Mouse (Mus musculus): ENCODE data around the gene Patl2. TPM values are rescaled to one million over a fixed set of nuclear protein-coding genes. Genes with fewer than 3 reads are reported as not detected.

Patl2 gene
- total and polyA plus RNA-seq, 3 experiments, result 0.58 to 0.84 TPM; not detected in 1

DNA sequence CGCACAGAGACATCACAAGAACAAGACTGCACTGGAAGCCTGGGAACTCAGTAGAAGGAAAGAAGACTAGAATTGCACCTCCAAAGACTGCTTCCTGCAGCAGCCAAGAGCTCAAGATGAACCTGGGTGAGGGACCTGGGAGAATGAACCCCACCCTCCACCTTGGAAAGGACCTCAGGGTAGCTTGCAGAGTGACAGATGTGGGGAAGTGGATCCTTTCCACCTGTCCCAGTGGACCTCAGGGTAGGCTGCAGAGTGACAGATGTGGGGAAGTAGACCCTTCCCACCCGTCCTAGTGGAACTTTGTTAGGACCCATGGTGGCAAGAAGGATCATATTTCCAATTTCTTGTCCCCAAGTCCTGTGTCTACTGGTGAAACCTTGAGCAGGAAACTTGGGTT lies 30.7 kb downstream of the Patl2 start:
- Histone ChIP-seq H3K27me3 (ENCODE audit: control insufficient read depth in 1 of 2, insufficient read depth in 2 of 2, low read length in 2 of 2) (no peaks in the 10 kb centered on the region), H3K36me3 (ENCODE audit: control insufficient read depth in 1 of 2, insufficient read depth in 2 of 2, low read length in 2 of 2) (peaks cover 3 to 15% of the 10 kb centered on the region in 2 experiments; a peak in 3 of 4 replicates), H3K4me1 (ENCODE audit: control insufficient read depth in 1 of 2, insufficient read depth in 2 of 2, low read length in 2 of 2) (peaks cover 8 to 16% of the 10 kb centered on the region in 2 experiments), H3K27ac (ENCODE audit: control insufficient read depth, low read depth, low read length) (no peak overlapping the region), H3K4me3 (ENCODE audit: control insufficient read depth in 1 of 2, insufficient read depth in 1 of 2, low read depth in 2 of 2, low read length in 2 of 2) (no peak overlapping the region), H3K9me3 (replicated peaks; ENCODE audit: insufficient read depth, low read length) (no peaks in the 10 kb centered on the region), H3K9ac (ENCODE audit: control insufficient read depth, low read depth, low read length, poor library complexity, severe bottlenecking) (no peak overlapping the region), H3K79me2 (ENCODE audit: control insufficient read depth, insufficient read depth, low read length, poor library complexity) (peaks cover 8% of the 10 kb centered on the region)
- no peak for TF ChIP-seq TBP (IDR thresholded peaks at IDR 0.05; ENCODE audit: low read depth, low read length)
- no peak for TF ChIP-seq MYB (IDR thresholded peaks at IDR 0.05; ENCODE audit: low read depth, low read length)
- no peak for TF ChIP-seq TAL1 (IDR thresholded peaks at IDR 0.05; ENCODE audit: low read length)
- TF ChIP-seq USF2 (IDR thresholded peaks at IDR 0.05; ENCODE audit: borderline replicate concordance in 1 of 2, insufficient read depth in 1 of 2, low read depth in 1 of 2, low read length in 2 of 2), result no peak
- DNase-seq (ENCODE audit: low read depth, low spot score), result no peak

DNA sequence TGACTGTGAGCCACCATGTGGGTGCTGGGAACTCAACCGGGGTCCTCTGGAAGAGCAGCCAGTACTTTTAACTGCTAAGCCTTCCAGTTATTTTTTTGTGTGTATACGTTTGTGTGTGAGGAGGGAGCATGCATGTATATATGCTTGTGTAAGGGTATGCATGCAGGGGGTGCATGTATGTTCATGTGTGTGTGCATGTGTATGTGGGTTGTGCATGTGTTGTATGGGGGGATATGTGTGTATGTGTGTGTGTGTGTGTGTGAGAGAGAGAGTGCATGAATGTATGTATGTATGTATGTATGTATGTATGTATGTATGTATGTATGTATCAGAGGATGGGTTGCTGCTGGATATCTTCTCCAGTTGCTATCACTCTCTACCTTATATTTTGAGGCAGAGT lies 31.5 kb downstream of the Patl2 start:
- TF ChIP-seq NRF1 (IDR thresholded peaks at IDR 0.05; ENCODE audit: insufficient read depth, low read depth, low read length, poor library complexity, severe bottlenecking), result no peak
- TF ChIP-seq SMC3 (IDR thresholded peaks at IDR 0.05; ENCODE audit: low read depth, low read length), result no peak
- no peak for TF ChIP-seq RCOR1 (IDR thresholded peaks at IDR 0.05; ENCODE audit: low read depth, low read length)
- no peak for TF ChIP-seq USF1 (IDR thresholded peaks at IDR 0.05; ENCODE audit: low read depth, low read length)
- no peak for TF ChIP-seq SIN3A (IDR thresholded peaks at IDR 0.05; ENCODE audit: low read length)
- no peak for TF ChIP-seq GABPA (IDR thresholded peaks at IDR 0.05; ENCODE audit: low read depth, low read length)
- TF ChIP-seq NELFE (IDR thresholded peaks at IDR 0.05; ENCODE audit: low read depth, low read length), result no peak
- TF ChIP-seq ZC3H11A (IDR thresholded peaks at IDR 0.05; ENCODE audit: low read depth, low read length), result no peak
- TF ChIP-seq RAD21 (IDR thresholded peaks at IDR 0.05; ENCODE audit: low read depth, low read length), result no peak
- no peak for TF ChIP-seq CHD1 (IDR thresholded peaks at IDR 0.05; ENCODE audit: low read depth, low read length)
- Histone ChIP-seq H3K27ac (ENCODE audit: control insufficient read depth, low read depth, low read length) (no peak overlapping the region), H3K9me3 (replicated peaks; ENCODE audit: insufficient read depth, low read length) (no peaks in the 10 kb centered on the region), H3K4me3 (ENCODE audit: control insufficient read depth in 1 of 2, insufficient read depth in 1 of 2, low read depth in 2 of 2, low read length in 2 of 2) (no peak overlapping the region), H3K27me3 (ENCODE audit: control insufficient read depth in 1 of 2, insufficient read depth in 2 of 2, low read length in 2 of 2) (no peaks in the 10 kb centered on the region), H3K9ac (ENCODE audit: control insufficient read depth, low read depth, low read length, poor library complexity, severe bottlenecking) (no peak overlapping the region), H3K4me1 (ENCODE audit: control insufficient read depth in 1 of 2, insufficient read depth in 2 of 2, low read length in 2 of 2) (peaks cover 8 to 16% of the 10 kb centered on the region in 2 experiments), H3K36me3 (ENCODE audit: control insufficient read depth in 1 of 2, insufficient read depth in 2 of 2, low read length in 2 of 2) (peaks cover 3 to 22% of the 10 kb centered on the region in 2 experiments; a peak in 3 of 4 replicates), H3K79me2 (ENCODE audit: control insufficient read depth, insufficient read depth, low read length, poor library complexity) (peaks cover 16% of the 10 kb centered on the region)
- no peak for DNase-seq (ENCODE audit: low read depth, low spot score)
